Mouse (Mus musculus) CH12.LX (cell line): Measurements from ENCODE around the gene Pik3c2b.

ENCODE experiments used
- CTCF ChIP-seq, 2 experiments: IDR thresholded peaks in 1 of 2; conservative IDR thresholded peaks in 1 of 2; 2 replicates each; pipeline ENCODE4 v1.5.1; 2011 to 2012; ENCODE audit warnings: low read depth in 2 of 2, low read length in 2 of 2, improper control_type of control experiment in 1 of 2, inconsistent platforms in 1 of 2, mild to moderate bottlenecking in 1 of 2, moderate library complexity in 1 of 2
- EP300 ChIP-seq: IDR thresholded peaks from 2 replicates; pipeline ENCODE4 v1.6.1; 2011; ENCODE audit warnings: low read length, improper control_type of control experiment
- HCFC1 ChIP-seq: IDR thresholded peaks from 2 replicates; pipeline ENCODE4 v1.6.1; 2012; ENCODE audit warnings: low read depth, mild to moderate bottlenecking, inconsistent platforms, low read length, improper control_type of control experiment
- JUND ChIP-seq: conservative IDR thresholded peaks from 2 replicates; pipeline ENCODE4 v1.6.1; 2011; ENCODE audit warnings: low read depth, low read length, improper control_type of control experiment
- NRF1 ChIP-seq: IDR thresholded peaks from 2 replicates; pipeline ENCODE4 v1.6.1; 2014; ENCODE audit warnings: low read depth, mild to moderate bottlenecking, inconsistent platforms, low read length, improper control_type of control experiment, moderate library complexity
- POLR2A ChIP-seq: IDR thresholded peaks from 2 replicates; pipeline ENCODE4 v1.6.1; 2011; ENCODE audit warnings: low read depth, mild to moderate bottlenecking, improper control_type of control experiment, low read length
- SIN3A ChIP-seq: IDR thresholded peaks from 2 replicates; pipeline ENCODE4 v1.6.1; 2012; ENCODE audit warnings: low read length, improper control_type of control experiment, inconsistent platforms
- SMC3 ChIP-seq: IDR thresholded peaks from 2 replicates; pipeline ENCODE4 v1.6.1; 2011; ENCODE audit warnings: low read depth, low read length, improper control_type of control experiment
- TCF12 ChIP-seq: IDR thresholded peaks from 2 replicates; pipeline ENCODE4 v1.6.1; 2014; ENCODE audit warnings: low read depth, mild to moderate bottlenecking, inconsistent platforms, low read length, improper control_type of control experiment
- USF1 ChIP-seq: IDR thresholded peaks from 2 replicates; pipeline ENCODE4 v1.6.1; 2014; ENCODE audit warnings: low read depth, mild to moderate bottlenecking, inconsistent platforms, low read length, improper control_type of control experiment
- ZKSCAN1 ChIP-seq: IDR thresholded peaks from 2 replicates; pipeline ENCODE4 v1.6.1; 2012; ENCODE audit warnings: low read depth, inconsistent platforms, low read length, improper control_type of control experiment, borderline replicate concordance
- ZNF384 ChIP-seq: IDR thresholded peaks from 2 replicates; pipeline ENCODE4 v1.6.1; 2012; ENCODE audit warnings: low read depth, low read length, improper control_type of control experiment, inconsistent platforms

- no peak for TF ChIP-seq CTCF (conservative IDR thresholded peaks at IDR 0.05 in 1 of 2, IDR thresholded peaks at IDR 0.05 in 1 of 2; ENCODE audit: low read depth in 2 of 2, low read length in 2 of 2)
- TF ChIP-seq TCF12: peak; percentile 72
- TF ChIP-seq SMC3: 0 out of 2 replicates have a peak, but pooled peaks have one; percentile 10
- TF ChIP-seq POLR2A: no peak; the same call in 1 of the 2 replicates
- TF ChIP-seq ZKSCAN1: no peak
- TF ChIP-seq EP300: peak; percentile 55; the same call in 1 of the 2 replicates
- TF ChIP-seq JUND: no peak
- TF ChIP-seq USF1: no peak
- no peak for TF ChIP-seq ZNF384
- 0 out of 2 replicates have a peak, but pooled peaks have one; percentile 17 for TF ChIP-seq NRF1
- TF ChIP-seq SIN3A: peak; percentile 64; the same call in 1 of the 2 replicates
- no peak for TF ChIP-seq HCFC1
These were observed 31.4 kb downstream of the Pik3c2b start for GRCm38 (mm10) chr1:133076681-133077514.
